Mouse (Mus musculus) olfactory bulb, adult 2 months (tissue): ENCODE measurements around the gene Vps9d1. TPM values are rescaled to one million over a fixed set of nuclear protein-coding genes. Genes with fewer than 3 reads are reported as not detected.
"Not testable (repeated sequence)": the region's sequence is repeated elsewhere in the genome, so short reads cannot be mapped to it uniquely, and the experiment has no call there.

Experiments
- H3K27ac ChIP-seq: fragments of 200-500 bp; 2 replicates; pipeline ENCODE4 v1.5.1; 2012; ENCODE audit warnings: low read depth, low read length; ENCODE audit not compliant: insufficient read depth
- H3K4me1 ChIP-seq: fragments of 200-500 bp; 2 replicates; pipeline ENCODE4 v1.6.1; 2012; ENCODE audit warnings: low read length; ENCODE audit not compliant: control insufficient read depth, insufficient read depth
- H3K4me3 ChIP-seq: fragments of 200-500 bp; 2 replicates; pipeline ENCODE4 v1.5.1; 2012; ENCODE audit warnings: mild to moderate bottlenecking, low read depth, low read length, moderate library complexity; ENCODE audit not compliant: insufficient read depth
- CTCF ChIP-seq: fragments of 200-500 bp; IDR thresholded peaks from 2 replicates; pipeline ENCODE4 v1.5.1; 2012; ENCODE audit warnings: low read depth, mild to moderate bottlenecking, low read length, moderate library complexity; ENCODE audit not compliant: insufficient read depth
- POLR2A ChIP-seq: fragments of 200-500 bp; IDR thresholded peaks from 2 replicates; pipeline ENCODE4 v1.6.1; 2012; ENCODE audit warnings: mild to moderate bottlenecking, low read depth, low read length, moderate library complexity; ENCODE audit not compliant: insufficient read depth
- WGBS: fragments of 180-500 bp; shearing (Covaris S2); methylation state at CpG from one replicate; pipeline ENCODE4 v1.1.7; 2018; 5-methylcytosine and 5-hydroxymethylcytosine counted together
- polyA plus RNA-seq: library from polyadenylated mRNA; stranded (reverse); fragments of >200 nt; gene quantifications from 2 replicates; pipeline ENCODE4 v1.2.4, GENCODE M21; 2012; ENCODE audit warnings: low replicate concordance; ENCODE audit not compliant: missing spikeins, insufficient read depth, insufficient read length

The Vps9d1 gene
- polyA plus RNA-seq, 1 experiment = not detected

- peaks cover 11% of the 10 kb centered on the region for H3K4me1 ChIP-seq
- H3K27ac ChIP-seq = no peak overlapping the region
- TF ChIP-seq CTCF (no peak), POLR2A (no peak)
- H3K4me3 ChIP-seq = peak overlapping the region; percentile 71
- 33% methylated on average over 10 of the region's 10 CpGs for WGBS
Measured at GRCm38 (mm10) chr8:123211876-123212275, 42.3 kb downstream of the Vps9d1 start.

DNA sequence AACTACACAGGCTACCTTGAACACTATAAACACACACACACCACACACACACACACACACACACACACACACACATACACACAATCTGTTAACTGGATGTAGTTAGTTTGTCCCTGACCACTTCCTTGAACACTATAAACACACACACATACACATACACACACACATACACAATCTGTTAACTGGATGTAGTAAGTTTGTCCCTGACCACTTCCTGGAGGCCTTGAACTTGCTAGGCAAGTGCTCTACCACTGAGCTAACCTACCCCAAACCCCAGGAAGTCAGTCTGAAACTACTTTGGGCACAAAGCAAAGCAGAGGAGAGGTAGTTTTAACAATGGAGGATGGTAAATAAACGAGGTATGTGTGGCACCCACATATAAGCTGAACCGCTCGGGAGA, 50.6 kb downstream of the Vps9d1 start:
- H3K4me3 ChIP-seq = no peak overlapping the region
- WGBS = 71% methylated on average over 3 of the region's 3 CpGs
- no peak overlapping the region for H3K27ac ChIP-seq
- TF ChIP-seq POLR2A (no peak), CTCF (no peak)
- no peaks in the 10 kb centered on the region for H3K4me1 ChIP-seq

- Histone ChIP-seq H3K27ac (no peak overlapping the region), H3K4me1 (no peaks in the 10 kb centered on the region), H3K4me3 (no peak overlapping the region)
- TF ChIP-seq POLR2A = no peak
- no peak for TF ChIP-seq CTCF
- WGBS = 20% methylated on average over 5 of the region's 5 CpGs
Measured at GRCm38 (mm10) chr8:123202288-123202687, 51.9 kb downstream of the Vps9d1 start.

GRCm38 (mm10) chr8:123199864-123200263, 54.3 kb downstream of the Vps9d1 start:
- TF ChIP-seq POLR2A = no peak
- no peak for TF ChIP-seq CTCF
- no peak overlapping the region for H3K4me3 ChIP-seq
- 74% methylated on average over 14 of the region's 14 CpGs for WGBS

DNA sequence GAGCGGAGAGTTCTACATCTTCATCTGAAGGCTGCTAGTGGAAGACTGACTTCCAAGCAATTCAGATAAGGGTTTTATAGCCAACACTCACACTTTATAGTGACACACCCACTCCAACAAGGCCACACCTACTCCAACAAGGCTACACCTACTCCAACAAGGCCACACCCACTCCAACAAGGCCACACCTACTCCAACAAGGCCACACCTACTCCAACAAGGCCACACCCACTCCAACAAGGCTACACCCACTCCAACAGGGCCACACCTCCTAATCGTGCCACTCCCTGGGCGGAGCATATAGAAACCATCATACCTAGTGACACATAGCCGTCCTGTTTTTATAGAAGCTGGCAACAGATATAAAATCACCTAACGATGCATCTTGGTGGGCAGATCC, 57.1 kb downstream of the Vps9d1 start:
- not testable (repeated sequence) for H3K27ac ChIP-seq, H3K4me3 ChIP-seq, H3K4me1 ChIP-seq
- WGBS = 84% methylated on average over 5 of the region's 5 CpGs

More at GRCm38 (mm10) chr8:123199864-123200263, 54.3 kb downstream of the Vps9d1 start:
- no peak overlapping the region for H3K27ac ChIP-seq
- H3K4me1 ChIP-seq = no peaks in the 10 kb centered on the region

DNA sequence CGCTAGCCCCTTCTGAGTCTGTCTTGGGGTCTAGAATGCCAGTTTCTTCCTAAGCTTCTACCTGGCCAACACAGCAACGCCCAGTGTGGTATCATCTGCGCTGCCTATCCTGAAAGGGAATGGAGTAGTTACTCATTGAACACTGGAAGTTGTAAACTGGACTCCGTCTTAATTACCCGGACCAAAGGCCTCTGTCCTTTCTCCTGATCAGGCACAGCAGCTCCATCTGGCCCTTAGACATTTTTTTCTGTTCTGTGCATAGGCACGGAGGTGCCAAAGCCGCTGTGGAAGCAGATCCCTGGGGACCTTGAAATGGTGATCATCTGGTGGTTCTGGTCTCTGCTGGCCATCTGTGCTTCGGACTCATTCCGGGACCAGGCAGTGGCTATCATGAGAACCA, 60.4 kb downstream of the Vps9d1 start:
- H3K4me1 ChIP-seq = peaks cover 24% of the 10 kb centered on the region
- no peak overlapping the region for H3K4me3 ChIP-seq
- no peak overlapping the region for H3K27ac ChIP-seq
- WGBS = 94% methylated on average over 9 of the region's 9 CpGs
- TF ChIP-seq POLR2A = no peak
- TF ChIP-seq CTCF = no peak

Other genes with a start within 250 kb of the Vps9d1 start
- gene Ankrd11, start 212.1 kb downstream of the Vps9d1 start, polyA plus RNA-seq = 219 and 228 TPM in 2 replicates
- gene Spg7, start 191.4 kb downstream of the Vps9d1 start, polyA plus RNA-seq = 361 TPM in 1 of 2 replicates, not detected in the other
- 1,464 TPM in 1 of 2 replicates, not detected in the other for gene Rpl13, start 152.0 kb downstream of the Vps9d1 start, polyA plus RNA-seq
- not detected in 2 replicates for gene Cpne7, start 137.0 kb downstream of the Vps9d1 start, polyA plus RNA-seq
- gene Sult5a1, start 96.0 kb downstream of the Vps9d1 start, polyA plus RNA-seq = not detected in 2 replicates
- gene Dpep1, start 68.1 kb downstream of the Vps9d1 start, polyA plus RNA-seq = not detected in 2 replicates
- not detected in 2 replicates for gene Chmp1a, start 41.6 kb downstream of the Vps9d1 start, polyA plus RNA-seq
- not detected in 2 replicates for gene Spata33, start 41.5 kb downstream of the Vps9d1 start, polyA plus RNA-seq
- gene Cdk10, start 29.5 kb downstream of the Vps9d1 start, polyA plus RNA-seq = not detected in 2 replicates
- gene Spata2l, start 18.1 kb downstream of the Vps9d1 start, polyA plus RNA-seq = not detected in 2 replicates
- gene Zfp276, start 153 bp downstream of the Vps9d1 start, polyA plus RNA-seq = not detected in 2 replicates
- not detected in 2 replicates for gene Fanca, start 64.2 kb upstream of the Vps9d1 start, polyA plus RNA-seq
- not detected in 2 replicates for gene Spire2, start 78.4 kb upstream of the Vps9d1 start, polyA plus RNA-seq
- gene Tcf25, start 119.4 kb upstream of the Vps9d1 start, polyA plus RNA-seq = 373 and 551 TPM in 2 replicates
- not detected in 2 replicates for gene Mc1r, start 152.8 kb upstream of the Vps9d1 start, polyA plus RNA-seq
- not detected in 2 replicates for gene Tubb3, start 157.1 kb upstream of the Vps9d1 start, polyA plus RNA-seq
- gene Def8, start 169.2 kb upstream of the Vps9d1 start, polyA plus RNA-seq = not detected in 2 replicates
- not detected in 2 replicates for gene Afg3l1, start 223.6 kb upstream of the Vps9d1 start, polyA plus RNA-seq